Mouse (Mus musculus): ENCODE data around the gene Krt12. TPM values are rescaled to one million over a fixed set of nuclear protein-coding genes. Genes with fewer than 3 reads are reported as not detected.

Krt12 gene
- total RNA-seq, 2 experiments from 2014 or later: not detected

GRCm38 (mm10) chr11:99398832-99399231 is 23.2 kb downstream of the Krt12 start:
- no peak for DNase-seq (ENCODE audit: low spot score in 2 of 2)

GRCm38 (mm10) chr11:99398084-99398483 is 24.0 kb downstream of the Krt12 start:
- no peak for DNase-seq (ENCODE audit: low spot score in 2 of 2)

- DNase-seq (ENCODE audit: low spot score in 2 of 2): no peak
Observed at GRCm38 (mm10) chr11:99396661-99397060, 25.4 kb downstream of the Krt12 start.

- DNase-seq (ENCODE audit: low spot score in 2 of 2): no peak
Observed at GRCm38 (mm10) chr11:99396034-99396433, 26.0 kb downstream of the Krt12 start.

GRCm38 (mm10) chr11:99392492-99392891 is 29.6 kb downstream of the Krt12 start:
- DNase-seq (ENCODE audit: low spot score in 2 of 2): no peak

- DNase-seq (ENCODE audit: low spot score in 2 of 2): no peak
Observed at GRCm38 (mm10) chr11:99391375-99391774, 30.7 kb downstream of the Krt12 start.

- no peak for DNase-seq (ENCODE audit: low spot score in 2 of 2)
Observed at GRCm38 (mm10) chr11:99390866-99391265, 31.2 kb downstream of the Krt12 start.

- no peak for DNase-seq (ENCODE audit: low spot score in 2 of 2)
Observed at GRCm38 (mm10) chr11:99389264-99389663, 32.8 kb downstream of the Krt12 start, which contains the start of gene Krt10. Gene Krt10, minus strand, starts transcription at chr11:99389364.

GRCm38 (mm10) chr11:99388661-99389060 is 33.4 kb downstream of the Krt12 start:
- no peak for DNase-seq (ENCODE audit: low spot score in 2 of 2)

GRCm38 (mm10) chr11:99385813-99386721 is 36.0 kb downstream of the Krt12 start:
- DNase-seq (ENCODE audit: low spot score in 2 of 2): peak; percentile 87

GRCm38 (mm10) chr11:99379568-99379967 is 42.5 kb downstream of the Krt12 start:
- DNase-seq (ENCODE audit: low spot score in 2 of 2): peak; percentile 74 to 78

GRCm38 (mm10) chr11:99374803-99375202 is 47.3 kb downstream of the Krt12 start, which contains the start of gene Krt28:
Gene Krt28, minus strand, starts transcription at chr11:99374903.
- no peak for DNase-seq (ENCODE audit: low spot score in 2 of 2)

- DNase-seq (ENCODE audit: low spot score in 2 of 2): no peak
Observed at GRCm38 (mm10) chr11:99369853-99370451, 52.1 kb downstream of the Krt12 start.

- DNase-seq (ENCODE audit: low spot score in 2 of 2): no peak
Observed at GRCm38 (mm10) chr11:99369229-99369628, 52.8 kb downstream of the Krt12 start.

GRCm38 (mm10) chr11:99366791-99367190 is 55.3 kb downstream of the Krt12 start:
- no peak for DNase-seq (ENCODE audit: low spot score in 2 of 2)

Other genes starting within 250 kb of the Krt12 start
- 10 to 100 TPM; 40.5 to 57.3 TPM for gene Smarce1, start 191.2 kb downstream of the Krt12 start, total RNA-seq (2021)
- gene Krt222, start 178.2 kb downstream of the Krt12 start, total RNA-seq (2021): 1 to 10 TPM; 1.3 to 1.7 TPM
- gene Krt24, start 137.0 kb downstream of the Krt12 start, total RNA-seq (2021): not detected
- not detected for gene Krt25, start 99.3 kb downstream of the Krt12 start, total RNA-seq (2021)
- not detected for gene Krt26, start 84.3 kb downstream of the Krt12 start, total RNA-seq (2021)
- gene Krt27, start 71.2 kb downstream of the Krt12 start, total RNA-seq (2021): not detected
- not detected for gene Krt28, start 47.4 kb downstream of the Krt12 start, total RNA-seq (2021)
- gene Krt10, start 32.9 kb downstream of the Krt12 start, total RNA-seq (2021): 1 to 10 TPM; 3.4 to 5.9 TPM
- gene Krt20, start 15.9 kb upstream of the Krt12 start, total RNA-seq (2021): under 1 TPM in 1 of 2 experiments, not detected in 1; 0.16 TPM
- not detected for gene Krt23, start 70.9 kb upstream of the Krt12 start, total RNA-seq (2021)
- not detected for gene Krt39, start 99.1 kb upstream of the Krt12 start, total RNA-seq (2021)
- gene Krt40, start 120.9 kb upstream of the Krt12 start, total RNA-seq (2021): not detected
- not detected for gene Krtap3-3, start 128.6 kb upstream of the Krt12 start, total RNA-seq (2021)
- not detected for gene Krtap3-2, start 134.6 kb upstream of the Krt12 start, total RNA-seq (2021)
- not detected for gene Gm11939, start 137.2 kb upstream of the Krt12 start, total RNA-seq (2021)
- gene Krtap3-1, start 144.4 kb upstream of the Krt12 start, total RNA-seq (2021): not detected
- not detected for gene Krtap1-5, start 158.8 kb upstream of the Krt12 start, total RNA-seq (2021)
- gene Krtap1-4, start 161.4 kb upstream of the Krt12 start, total RNA-seq (2021): not detected
- not detected for gene Krtap1-3, start 169.1 kb upstream of the Krt12 start, total RNA-seq (2021)
- gene Krtap9-3, start 175.8 kb upstream of the Krt12 start, total RNA-seq (2021): not detected
- not detected for gene Gm11938, start 181.0 kb upstream of the Krt12 start, total RNA-seq (2021)
- gene Gm11937, start 187.9 kb upstream of the Krt12 start, total RNA-seq (2021): not detected
- gene Krtap2-4, start 192.6 kb upstream of the Krt12 start, total RNA-seq (2021): not detected
- gene Gm11562, start 198.2 kb upstream of the Krt12 start, total RNA-seq (2021): not detected
- gene Krtap4-1, start 206.0 kb upstream of the Krt12 start, total RNA-seq (2021): not detected
- gene Krtap4-2, start 212.8 kb upstream of the Krt12 start, total RNA-seq (2021): not detected
- not detected for gene Krtap4-7, start 221.8 kb upstream of the Krt12 start, total RNA-seq (2021)
- gene Gm11555, start 228.0 kb upstream of the Krt12 start, total RNA-seq (2021): not detected
- not detected for gene Gm11563, start 236.7 kb upstream of the Krt12 start, total RNA-seq (2021)
- gene Krtap4-6, start 243.7 kb upstream of the Krt12 start, total RNA-seq (2021): not detected

Data from adrenal gland, adult 18-20 months (tissue).